Comparison of ENCODE assay signal across 23 mouse cellular contexts in genomic region chr9:118405926-118406518, GRCm38 (mm10).
DNase-seq lines count a peak whose midpoint lies in the region; ATAC-seq and TF ChIP-seq lines count a peak whose summit lies in the region.
"Had no signal": no experiment of that assay in that cellular context is flagged by ENCODE, and none has a peak within 500 bp of the region (broad histone marks: within the 10 kb centered on the region; RNA-seq: fewer than 3 reads in every experiment).

No protein-coding gene starts in this region.

- 69% methylated on average over 9 of the region's 9 CpGs for WGBS in intestine, embryonic 16.5 days
- WGBS in midbrain, embryonic 16.5 days = 59% methylated on average over 9 of the region's 9 CpGs

- peak; percentile 89 for TF ChIP-seq POLR2A in ES-Bruce4 (IDR thresholded peaks at IDR 0.05; ENCODE audit: insufficient read depth, low read length)

- ATAC-seq in intestine, embryonic 16.5 days = no peak
- no peak for ATAC-seq in midbrain, embryonic 16.5 days
- ATAC-seq: forebrain, embryonic 14.5 days; forebrain, embryonic 16.5 days had no signal

- H3K4me1 ChIP-seq in ES-Bruce4 (ENCODE audit: control insufficient read depth, insufficient read depth, low read length) (peaks cover 5% of the 10 kb centered on the region), ES-E14 (ENCODE audit: control insufficient read depth in 2 of 2, insufficient read depth in 2 of 2, low read length in 2 of 2, poor library complexity in 1 of 2) (peaks cover 3 to 10% of the 10 kb centered on the region in 2 experiments; a peak in 2 of 4 replicates)
- no peaks in the 10 kb centered on the region for H3K4me1 ChIP-seq in intestine, embryonic 16.5 days (ENCODE audit: control insufficient read depth, insufficient read depth, low read length)
- H3K4me1 ChIP-seq in midbrain, embryonic 16.5 days (ENCODE audit: control insufficient read depth, insufficient read depth, low read length) = no peaks in the 10 kb centered on the region
- H3K4me1 ChIP-seq: embryonic facial prominence, embryonic 13.5 days; embryonic facial prominence, embryonic 15.5 days; forebrain, embryonic 10.5 days; forebrain, embryonic 12.5 days had no signal

- TF ChIP-seq CTCF in ES-Bruce4 (IDR thresholded peaks at IDR 0.05; ENCODE audit: low read depth, low read length) = no peak

- TF ChIP-seq EP300 in ES-Bruce4 (IDR thresholded peaks at IDR 0.05; ENCODE audit: insufficient read depth, low read depth, low read length) = peak; percentile 68

- DNase-seq in ES-E14 (ENCODE audit: low read depth, low spot score) (peak; percentile 72), ZHBTc4 (ENCODE audit: low read depth, low spot score) (peak; percentile 93)
- no peak for DNase-seq in thymus, postnatal 25 days
- DNase-seq: adrenal gland, adult 2 months; adrenal gland, postnatal 10 days; adrenal gland, postnatal 25 days; cerebellum, adult 11 months; cerebellum, adult 18-20 months; cerebellum, adult 8-10 months; cerebellum, adult 9-11 months; cerebellum, postnatal 14 days; cerebellum, postnatal 36 days; embryo, embryonic 11 days had no signal

- peaks cover 5% of the 10 kb centered on the region for H3K9me3 ChIP-seq in ES-Bruce4 (replicated peaks; ENCODE audit: control insufficient read depth, insufficient read depth, low read length, poor library complexity, severe bottlenecking)
- no peaks in the 10 kb centered on the region for H3K9me3 ChIP-seq in ES-E14 (ENCODE audit: control insufficient read depth, insufficient read depth, low read depth, low read length)
- no peaks in the 10 kb centered on the region for H3K9me3 ChIP-seq in intestine, embryonic 16.5 days (ENCODE audit: control insufficient read depth, low read length)
- no peaks in the 10 kb centered on the region for H3K9me3 ChIP-seq in midbrain, embryonic 16.5 days (replicated peaks; ENCODE audit: control insufficient read depth, low read length, poor library complexity, severe bottlenecking)
- H3K9me3 ChIP-seq: embryonic facial prominence, embryonic 13.5 days; embryonic facial prominence, embryonic 15.5 days; forebrain, embryonic 10.5 days; forebrain, embryonic 12.5 days had no signal

- no peak overlapping the region for H3K4me2 ChIP-seq in intestine, embryonic 16.5 days (ENCODE audit: low read depth, low read length)
- no peak overlapping the region for H3K4me2 ChIP-seq in midbrain, embryonic 16.5 days (ENCODE audit: low read length)
- H3K4me2 ChIP-seq: embryonic facial prominence, embryonic 13.5 days; embryonic facial prominence, embryonic 15.5 days; forebrain, embryonic 12.5 days had no signal

- in situ Hi-C loops in ES-E14 (cut with MboI; ENCODE audit: low sequenced_read_pairs in 2 of 2, unreplicated experiment in 2 of 2) = no loop called here

- no peak overlapping the region for H3K9ac ChIP-seq in ES-Bruce4 (ENCODE audit: low read depth, poor library complexity, severe bottlenecking)
- H3K9ac ChIP-seq in ES-E14 (ENCODE audit: insufficient read depth, low read depth, low read length, poor library complexity, severe bottlenecking) = peak overlapping the region; percentile 72
- H3K9ac ChIP-seq in intestine, embryonic 16.5 days (ENCODE audit: low read depth, low read length) = no peak overlapping the region
- no peak overlapping the region for H3K9ac ChIP-seq in midbrain, embryonic 16.5 days (ENCODE audit: low read depth, low read length)
- H3K9ac ChIP-seq: embryonic facial prominence, embryonic 13.5 days; embryonic facial prominence, embryonic 15.5 days; forebrain, embryonic 12.5 days had no signal

- H3K27me3 ChIP-seq in ES-Bruce4 (ENCODE audit: control insufficient read depth, insufficient read depth, low read length, poor library complexity, severe bottlenecking) = no peaks in the 10 kb centered on the region
- no peaks in the 10 kb centered on the region for H3K27me3 ChIP-seq in intestine, embryonic 16.5 days (replicated peaks; ENCODE audit: control insufficient read depth, insufficient read depth, low read length)
- no peaks in the 10 kb centered on the region for H3K27me3 ChIP-seq in midbrain, embryonic 16.5 days (ENCODE audit: control insufficient read depth, insufficient read depth, low read depth, low read length)
- H3K27me3 ChIP-seq: embryonic facial prominence, embryonic 13.5 days; embryonic facial prominence, embryonic 15.5 days; forebrain, embryonic 12.5 days had no signal

- peak overlapping the region; percentile 75 for H3K27ac ChIP-seq in ES-Bruce4 (ENCODE audit: insufficient read depth, low read length)
- H3K27ac ChIP-seq in ES-E14 (ENCODE audit: insufficient read depth, low read depth, low read length, poor library complexity, severe bottlenecking) = peak overlapping the region; percentile 74
- no peak overlapping the region for H3K27ac ChIP-seq in intestine, embryonic 16.5 days (ENCODE audit: low read length)
- H3K27ac ChIP-seq in midbrain, embryonic 16.5 days (ENCODE audit: low read length) = no peak overlapping the region
- H3K27ac ChIP-seq: embryonic facial prominence, embryonic 13.5 days; embryonic facial prominence, embryonic 15.5 days; forebrain, embryonic 10.5 days; forebrain, embryonic 12.5 days had no signal

- H3K36me3 ChIP-seq in ES-Bruce4 (ENCODE audit: control insufficient read depth, insufficient read depth, low read length, poor library complexity, severe bottlenecking) (peaks cover 5% of the 10 kb centered on the region), ES-E14 (ENCODE audit: control insufficient read depth, insufficient read depth, low read length, poor library complexity, severe bottlenecking) (peaks cover 14% of the 10 kb centered on the region; the same call in 1 of the 2 replicates)
- H3K36me3 ChIP-seq in intestine, embryonic 16.5 days (ENCODE audit: control insufficient read depth, insufficient read depth, low read length) = no peaks in the 10 kb centered on the region
- H3K36me3 ChIP-seq in midbrain, embryonic 16.5 days (ENCODE audit: control insufficient read depth, insufficient read depth, low read length) = no peaks in the 10 kb centered on the region
- H3K36me3 ChIP-seq: embryonic facial prominence, embryonic 13.5 days; embryonic facial prominence, embryonic 15.5 days; forebrain, embryonic 10.5 days; forebrain, embryonic 12.5 days had no signal

- H3K4me3 ChIP-seq in ES-Bruce4 (ENCODE audit: low read depth, low read length) = peak overlapping the region; percentile 91
- H3K4me3 ChIP-seq in ES-E14 (ENCODE audit: insufficient read depth in 1 of 2, low read depth in 1 of 2, low read length in 2 of 2, poor library complexity in 1 of 2, severe bottlenecking in 1 of 2) = peak overlapping the region; percentile 64 to 65
- H3K4me3 ChIP-seq in intestine, embryonic 16.5 days (ENCODE audit: low read length) = no peak overlapping the region
- H3K4me3 ChIP-seq in midbrain, embryonic 16.5 days (ENCODE audit: low read depth, low read length) = no peak overlapping the region
- H3K4me3 ChIP-seq: embryonic facial prominence, embryonic 13.5 days; embryonic facial prominence, embryonic 15.5 days; erythroblast, embryonic 14.5 days; forebrain, embryonic 10.5 days; forebrain, embryonic 12.5 days had no signal

TF ChIP-seq in ES-E14, 5 proteins besides CTCF, POLR2A, EP300 and RAD21:
- TF ChIP-seq ZC3H11A (IDR thresholded peaks at IDR 0.05; ENCODE audit: borderline replicate concordance, low read depth, low read length) (no peak), CHD2 (IDR thresholded peaks at IDR 0.05; ENCODE audit: low read depth, low read length) (peak; percentile 64; the same call in 1 of the 2 replicates)

Comparison
In these comparisons a context has a peak if more than half of its experiments do, and no peak if none do; other contexts are left out.
1. H3K27ac ChIP-seq: peak in ES-Bruce4 (single experiment) and ES-E14 (single experiment); none in intestine, embryonic 16.5 days (single experiment) and midbrain, embryonic 16.5 days (single experiment).
2. H3K4me3 ChIP-seq: peak in ES-Bruce4 (single experiment) and ES-E14 (2 of 2); none in intestine, embryonic 16.5 days (single experiment) and midbrain, embryonic 16.5 days (single experiment).